Mouse (Mus musculus) midbrain, postnatal 0 days (tissue): Measurements from ENCODE around the gene Fos. TPM values are rescaled to one million over a fixed set of nuclear protein-coding genes. Genes with fewer than 3 reads are reported as not detected.

Source experiments
- ATAC-seq: fragments of 200-750 bp; cut with Nextera tagmentation; 2 replicates; pipeline ENCODE4 v1.8.0; 2017; ENCODE audit warnings: moderate number of reproducible peaks, mild to moderate bottlenecking, moderate TSS enrichment, moderate library complexity; ENCODE audit not compliant: low FRiP score
- DNase-seq: peaks from one replicate; pipeline ENCODE4 v3.0.0-alpha.2; 2015; ENCODE audit warnings: low spot score
- H3K27ac ChIP-seq: fragments of 300-500 bp; sonication (generic); 2 replicates; pipeline ENCODE4 v1.5.1; 2014; ENCODE audit warnings: low read depth, mild to moderate bottlenecking, low read length, mixed read lengths
- H3K27me3 ChIP-seq: fragments of 300-500 bp; sonication (generic); 2 replicates; pipeline ENCODE4 v1.6.1; 2014; ENCODE audit warnings: low read length, control low read depth, mixed read lengths; ENCODE audit not compliant: insufficient read depth
- H3K36me3 ChIP-seq: fragments of 300-500 bp; sonication (generic); 2 replicates; pipeline ENCODE4 v1.6.1; 2014; ENCODE audit warnings: low read length, control low read depth, mixed read lengths; ENCODE audit not compliant: insufficient read depth
- H3K4me1 ChIP-seq: fragments of 300-500 bp; sonication (generic); 2 replicates; pipeline ENCODE4 v1.6.1; 2014; ENCODE audit warnings: mild to moderate bottlenecking, control low read depth, antibody characterized with exemption, low read length, mixed read lengths; ENCODE audit not compliant: insufficient read depth
- H3K4me2 ChIP-seq: fragments of 300-500 bp; sonication (generic); 2 replicates; pipeline ENCODE4 v1.6.1; 2014; ENCODE audit warnings: low read depth, mild to moderate bottlenecking, low read length, mixed read lengths; ENCODE audit not compliant: poor library complexity, severe bottlenecking
- H3K4me3 ChIP-seq: fragments of 300-500 bp; sonication (generic); 2 replicates; pipeline ENCODE4 v1.5.1; 2014; ENCODE audit warnings: low read depth, mild to moderate bottlenecking, low read length, moderate library complexity
- H3K9ac ChIP-seq: fragments of 300-500 bp; sonication (generic); replicated peaks from 2 replicates; pipeline ENCODE4 v1.6.1; 2014; ENCODE audit warnings: mild to moderate bottlenecking, low read length, moderate library complexity, mixed read lengths; ENCODE audit not compliant: poor library complexity, severe bottlenecking
- H3K9me3 ChIP-seq: fragments of 300-500 bp; sonication (generic); 2 replicates; pipeline ENCODE4 v1.6.1; 2016; ENCODE audit warnings: low read length, control low read depth
- CTCF ChIP-seq: IDR thresholded peaks from 2 replicates; pipeline ENCODE4 v1.5.1; 2016; ENCODE audit warnings: antibody characterized with exemption, mild to moderate bottlenecking
- WGBS: fragments of 180-500 bp; shearing (Covaris S2); extraction: QIAGEN DNeasy Blood & Tissue Kit; methylation state at CpG from one replicate; pipeline ENCODE4 v1.1.7; 2014; 5-methylcytosine and 5-hydroxymethylcytosine counted together
- polyA plus RNA-seq: library from polyadenylated mRNA; unstranded; fragments of >200 nt; fragmentation: Nextera tagmentation; extraction: Ambion mirVana; gene quantifications from 2 replicates; pipeline ENCODE4 v1.2.1, GENCODE M21; 2015
- total RNA-seq: library from RNA; depleted of rRNA; stranded (reverse); fragments of >200 nt; gene quantifications from 2 replicates; pipeline ENCODE4 v1.2.3, GENCODE M21; 2014

Gene Fos
- total and polyA plus RNA-seq, 2 experiments from 2014 or later = 10.0 to 14.6 TPM

DNA sequence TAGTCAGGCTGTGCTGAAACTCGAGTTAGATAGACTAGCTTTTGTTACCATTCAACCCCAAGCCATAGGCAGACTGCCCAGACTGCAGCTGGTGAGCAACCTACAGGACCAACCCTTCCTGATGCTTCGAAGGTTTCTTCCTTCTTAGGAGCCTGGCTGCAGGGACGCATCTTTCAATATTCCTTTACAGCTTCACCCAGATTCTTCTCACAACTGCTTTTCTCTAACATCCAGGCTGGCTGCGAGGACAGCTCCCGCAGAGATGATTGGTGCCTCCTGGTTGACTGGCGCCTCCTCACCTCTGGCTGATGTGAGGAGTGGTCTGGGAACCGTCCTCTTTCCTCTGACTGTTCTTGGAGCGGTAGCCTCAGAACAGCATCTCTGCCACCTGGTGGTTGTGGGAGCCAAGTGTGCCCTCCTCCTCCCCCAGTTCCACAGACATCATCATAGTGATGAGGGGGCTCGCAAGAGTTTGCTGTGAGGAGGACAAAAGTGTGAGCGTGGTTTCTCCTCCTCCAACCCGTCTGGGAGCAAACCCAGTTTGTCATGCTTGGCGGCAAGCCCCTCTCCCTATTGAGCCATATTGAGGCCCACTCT, 14.0 kb downstream of the Fos start:
- Histone ChIP-seq H3K27ac (no peak overlapping the region), H3K36me3 (no peaks in the 10 kb centered on the region), H3K9ac (no peak overlapping the region), H3K27me3 (no peaks in the 10 kb centered on the region), H3K4me1 (no peaks in the 10 kb centered on the region), H3K4me3 (peak overlapping the region; percentile 60; the same call in 1 of the 2 replicates), H3K9me3 (no peaks in the 10 kb centered on the region), H3K4me2 (peak overlapping the region; percentile 77)
- DNase-seq (peak; percentile 87), ATAC-seq (no peak)
- 2% methylated on average over 12 of the region's 12 CpGs for WGBS
- peak; percentile 93 for TF ChIP-seq CTCF

DNA sequence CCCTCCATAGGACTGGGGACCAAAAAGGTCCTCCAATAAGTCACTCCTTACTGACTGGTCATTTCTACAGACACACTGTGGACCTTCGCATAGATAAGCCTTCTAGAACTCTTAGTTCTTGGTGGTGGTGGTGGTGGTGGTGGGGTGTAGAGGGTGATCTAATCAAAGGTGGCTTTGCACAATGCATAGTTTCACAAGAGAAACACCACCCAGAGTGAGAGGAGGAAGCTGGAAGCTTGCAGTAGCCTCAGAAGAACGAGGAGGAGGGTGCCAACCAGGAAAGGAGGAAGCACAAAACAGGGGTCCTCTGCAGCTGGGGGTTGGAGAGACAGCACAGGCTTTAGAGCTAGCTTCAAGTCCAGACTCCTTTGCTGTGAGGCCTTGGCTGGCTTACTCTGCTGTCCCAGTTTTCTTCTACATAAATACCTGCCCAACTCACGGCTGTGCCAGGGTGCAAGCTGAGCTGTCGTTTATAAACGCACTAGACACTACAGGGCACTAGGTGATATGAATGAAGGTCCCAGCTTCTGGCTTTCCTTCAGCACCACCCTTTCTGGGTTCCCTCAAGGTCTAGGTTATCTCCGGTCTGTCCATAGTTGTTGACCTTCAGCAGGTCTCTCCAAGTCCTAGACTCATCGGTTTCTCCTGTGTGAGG, 15.7 kb downstream of the Fos start:
- no peak for TF ChIP-seq CTCF
- no peak for ATAC-seq
- no peak for DNase-seq
- no peaks in the 10 kb centered on the region for H3K4me1 ChIP-seq
- no peaks in the 10 kb centered on the region for H3K9me3 ChIP-seq
- H3K27ac ChIP-seq = no peak overlapping the region
- no peak overlapping the region for H3K4me3 ChIP-seq
- no peaks in the 10 kb centered on the region for H3K27me3 ChIP-seq
- H3K9ac ChIP-seq = no peak overlapping the region
- no peak overlapping the region for H3K4me2 ChIP-seq
- H3K36me3 ChIP-seq = no peaks in the 10 kb centered on the region
- WGBS = 85% methylated on average over 7 of the region's 7 CpGs

DNA sequence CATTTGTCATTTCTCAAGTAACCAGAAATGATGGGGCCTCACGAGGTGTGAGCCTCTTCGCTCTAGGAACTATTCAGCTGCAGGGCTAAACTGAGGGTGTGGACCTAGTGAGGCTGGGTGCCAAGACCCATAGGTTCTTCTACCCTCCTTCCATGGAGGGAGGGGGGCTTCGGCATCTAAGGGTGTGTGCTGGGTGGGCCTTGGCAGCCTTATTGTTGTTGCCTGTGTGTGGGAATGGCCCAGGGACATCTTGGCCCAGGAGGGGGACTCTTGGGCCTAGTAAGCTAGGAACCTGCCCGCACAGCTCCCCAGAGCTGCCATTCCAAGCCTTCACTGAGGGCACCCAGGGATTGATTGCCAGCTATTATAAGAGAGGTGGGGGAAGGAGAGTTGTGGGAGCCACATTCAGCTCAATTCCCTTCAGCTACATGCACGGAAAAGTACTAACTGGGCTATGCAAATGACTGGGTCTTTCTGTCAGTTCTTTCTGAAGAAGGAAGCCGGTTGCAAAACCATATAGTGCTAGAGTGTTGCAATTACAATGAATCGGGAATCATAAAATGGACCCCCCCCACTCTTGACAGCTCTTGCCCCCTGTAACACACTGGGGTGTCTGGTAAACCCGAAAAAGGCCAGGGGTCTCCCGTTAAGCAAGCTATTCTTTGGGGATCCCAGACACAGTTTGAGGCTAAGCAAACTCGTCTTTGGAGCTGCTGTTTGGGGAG, 16.6 kb downstream of the Fos start:
- Histone ChIP-seq H3K36me3 (no peaks in the 10 kb centered on the region), H3K9ac (no peak overlapping the region), H3K4me1 (no peaks in the 10 kb centered on the region), H3K27ac (no peak overlapping the region), H3K27me3 (no peaks in the 10 kb centered on the region), H3K9me3 (no peaks in the 10 kb centered on the region), H3K4me2 (no peak overlapping the region), H3K4me3 (no peak overlapping the region)
- 73% methylated on average over 10 of the region's 10 CpGs for WGBS
- DNase-seq (no peak), ATAC-seq (no peak)
- TF ChIP-seq CTCF = no peak

DNA sequence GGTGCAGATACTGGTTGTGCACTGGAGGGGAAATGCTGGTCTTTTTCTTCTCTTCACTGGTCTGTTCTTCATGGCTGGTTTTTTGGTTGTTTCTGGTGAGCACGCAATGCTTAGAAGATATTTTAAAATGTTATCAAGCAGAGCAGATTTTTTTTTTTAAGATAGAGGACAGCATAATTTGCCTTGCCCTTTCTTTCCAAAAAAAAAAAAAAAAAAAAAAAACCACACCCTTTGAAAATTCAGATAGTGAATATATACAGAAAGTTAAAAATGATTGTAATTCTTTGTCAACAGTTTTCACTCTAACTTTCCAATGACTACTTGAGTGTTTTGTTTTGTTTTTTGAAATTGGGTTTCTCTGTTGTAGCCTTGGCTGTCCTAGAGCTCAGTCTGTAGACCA, 17.3 kb downstream of the Fos start:
- Histone ChIP-seq H3K4me2 (no peak overlapping the region), H3K36me3 (no peaks in the 10 kb centered on the region), H3K27ac (no peak overlapping the region), H3K27me3 (no peaks in the 10 kb centered on the region), H3K9ac (no peak overlapping the region), H3K4me3 (no peak overlapping the region), H3K9me3 (no peaks in the 10 kb centered on the region), H3K4me1 (no peaks in the 10 kb centered on the region)
- 100% methylated on average over 1 of the region's 1 CpGs for WGBS
- no peak for DNase-seq
- no peak for TF ChIP-seq CTCF
- no peak for ATAC-seq

DNA sequence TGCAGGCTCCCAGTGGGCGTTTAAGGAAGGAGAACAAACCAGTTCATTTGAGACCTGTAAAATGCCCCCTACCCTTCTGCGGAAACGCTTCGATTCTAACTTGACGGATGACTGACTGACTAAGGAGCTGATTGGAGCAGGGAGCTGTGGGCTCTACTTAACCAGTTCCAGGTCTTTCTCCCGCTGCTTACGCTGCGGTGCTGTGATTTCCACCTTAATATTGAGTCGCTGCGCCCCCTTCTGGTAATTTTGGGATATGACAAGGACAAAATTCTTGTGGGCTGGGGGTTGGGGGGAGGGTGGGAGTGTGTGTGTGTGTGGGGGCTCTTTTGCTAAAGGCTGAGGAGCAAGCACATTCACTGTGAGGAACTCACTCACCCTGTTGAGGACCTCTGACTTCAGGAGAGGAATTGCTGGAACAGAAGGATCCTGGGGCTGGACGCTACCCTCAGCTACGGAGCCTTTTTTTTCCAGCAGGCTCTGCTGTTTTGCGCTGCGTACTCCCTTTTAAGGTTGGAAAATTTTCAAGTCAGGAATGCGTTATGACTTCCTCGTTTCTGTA, 18.5 kb downstream of the Fos start:
- peak; percentile 91 for DNase-seq
- peak; percentile 67 for ATAC-seq
- Histone ChIP-seq H3K27me3 (no peaks in the 10 kb centered on the region), H3K9ac (no peak overlapping the region), H3K36me3 (no peaks in the 10 kb centered on the region), H3K4me2 (peak overlapping the region; percentile 2), H3K27ac (no peak overlapping the region), H3K4me3 (no peak overlapping the region), H3K9me3 (no peaks in the 10 kb centered on the region), H3K4me1 (no peaks in the 10 kb centered on the region)
- 22% methylated on average over 16 of the region's 16 CpGs for WGBS
- TF ChIP-seq CTCF = peak; percentile 85

DNA sequence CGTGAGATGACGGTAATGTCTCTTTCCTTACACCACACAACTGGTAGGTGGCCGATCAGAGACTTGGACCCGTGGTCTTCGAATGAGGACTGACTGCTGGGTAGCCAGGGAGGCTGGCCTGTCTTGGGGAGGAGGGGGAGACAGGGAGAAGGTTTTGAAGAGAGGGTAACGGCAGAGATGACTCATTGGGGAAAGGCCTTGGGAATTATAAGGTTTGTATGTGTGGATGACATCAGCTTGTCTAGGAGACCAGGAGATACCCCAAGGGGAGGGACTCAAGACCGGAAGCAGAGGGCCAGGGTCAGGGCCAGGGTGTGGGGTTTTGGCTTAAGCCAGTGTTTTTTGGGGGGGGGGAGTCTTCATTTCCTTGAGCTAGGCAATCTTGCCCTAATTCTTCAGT, 22.6 kb downstream of the Fos start:
- no peak for TF ChIP-seq CTCF
- H3K27ac ChIP-seq = no peak overlapping the region

More for the DNA sequence above, 22.6 kb downstream of the Fos start:
- no peaks in the 10 kb centered on the region for H3K36me3 ChIP-seq
- no peak overlapping the region for H3K4me3 ChIP-seq
- H3K4me1 ChIP-seq = no peaks in the 10 kb centered on the region
- H3K9ac ChIP-seq = no peak overlapping the region
- no peak for ATAC-seq
- no peaks in the 10 kb centered on the region for H3K9me3 ChIP-seq
- WGBS = 80% methylated on average over 7 of the region's 7 CpGs
- H3K4me2 ChIP-seq = no peak overlapping the region
- no peaks in the 10 kb centered on the region for H3K27me3 ChIP-seq
- DNase-seq = no peak
